Mouse (Mus musculus) kidney, postnatal 0 days (tissue): ENCODE data around the gene Eps15l1. TPM values are rescaled to one million over a fixed set of nuclear protein-coding genes. Genes with fewer than 3 reads are reported as not detected.

ENCODE experiments used
- ATAC-seq: fragments of 200-750 bp; cut with Nextera tagmentation; replicated peaks from 2 replicates; pipeline ENCODE4 v1.8.0; 2017; ENCODE audit warnings: low read depth, moderate number of reproducible peaks, moderate TSS enrichment, moderate library complexity; ENCODE audit not compliant: low FRiP score
- DNase-seq: peaks from one replicate; pipeline ENCODE4 v3.0.0-alpha.2; 2016; ENCODE audit warnings: low spot score
- H3K27ac ChIP-seq: fragments of 300-500 bp; sonication (generic); 2 replicates; pipeline ENCODE4 v1.5.1; 2014; ENCODE audit warnings: mild to moderate bottlenecking
- H3K27me3 ChIP-seq: fragments of 300-500 bp; sonication (generic); 2 replicates; pipeline ENCODE4 v1.6.1; 2014; ENCODE audit warnings: low read length, mixed read lengths; ENCODE audit not compliant: insufficient read depth
- H3K36me3 ChIP-seq: fragments of 300-500 bp; sonication (generic); 2 replicates; pipeline ENCODE4 v1.6.1; 2014; ENCODE audit warnings: low read length, mixed read lengths; ENCODE audit not compliant: insufficient read depth
- H3K4me1 ChIP-seq: fragments of 300-500 bp; sonication (generic); replicated peaks from 2 replicates; pipeline ENCODE4 v1.6.1; 2014; ENCODE audit warnings: antibody characterized with exemption, low read length, mixed read lengths; ENCODE audit not compliant: insufficient read depth
- H3K4me2 ChIP-seq: fragments of 300-500 bp; sonication (generic); 2 replicates; pipeline ENCODE4 v1.6.1; 2014; ENCODE audit warnings: mild to moderate bottlenecking, low read length, moderate library complexity, mixed read lengths
- H3K4me3 ChIP-seq: fragments of 300-500 bp; sonication (generic); replicated peaks from 2 replicates; pipeline ENCODE4 v1.5.1; 2014; ENCODE audit warnings: low read depth, low read length
- H3K9ac ChIP-seq: fragments of 300-500 bp; sonication (generic); 2 replicates; pipeline ENCODE4 v1.6.1; 2014; ENCODE audit warnings: low read depth, low read length
- H3K9me3 ChIP-seq: fragments of 300-500 bp; sonication (generic); replicated peaks from 2 replicates; pipeline ENCODE4 v1.6.1; 2016; ENCODE audit warnings: low read length, inconsistent platforms, mixed read lengths
- CTCF ChIP-seq: IDR thresholded peaks from 2 replicates; pipeline ENCODE4 v1.5.1; 2016; ENCODE audit warnings: antibody characterized with exemption, low read depth, mild to moderate bottlenecking, moderate library complexity
- WGBS: fragments of 180-500 bp; shearing (Covaris S2); extraction: QIAGEN DNeasy Blood & Tissue Kit; methylation state at CpG from one replicate; pipeline ENCODE4 v1.1.7; 2014; 5-methylcytosine and 5-hydroxymethylcytosine counted together
- polyA plus RNA-seq: library from polyadenylated mRNA; unstranded; fragments of >200 nt; fragmentation: Nextera tagmentation; extraction: Ambion mirVana; gene quantifications from 2 replicates; pipeline ENCODE4 v1.2.1, GENCODE M21; 2015

The Eps15l1 gene
- polyA plus RNA-seq, 1 experiment from 2014 or later: 32.5 TPM

GRCm38 (mm10) chr8:72349838-72350237 is 71.4 kb downstream of the Eps15l1 start:
- no peak for TF ChIP-seq CTCF
- no peak overlapping the region for H3K4me3 ChIP-seq
- no peak overlapping the region for H3K27ac ChIP-seq
- H3K27me3 ChIP-seq: no peaks in the 10 kb centered on the region
- H3K9ac ChIP-seq: no peak overlapping the region
- DNase-seq: no peak
- no peak overlapping the region for H3K4me2 ChIP-seq
- no peak for ATAC-seq
- H3K36me3 ChIP-seq: 0 out of 2 replicates have a peak, but pooled peaks cover 7% of the 10 kb centered on the region
- H3K4me1 ChIP-seq: 0 out of 2 replicates have a peak, but pooled peaks cover 6% of the 10 kb centered on the region
- no peaks in the 10 kb centered on the region for H3K9me3 ChIP-seq
- WGBS: 86% methylated on average over 9 of the region's 9 CpGs

- no peak for ATAC-seq
- WGBS: 89% methylated on average over 1 of the region's 1 CpGs
- no peaks in the 10 kb centered on the region for H3K9me3 ChIP-seq
These were observed 72.3 kb downstream of the Eps15l1 start for GRCm38 (mm10) chr8:72348956-72349355.

DNA sequence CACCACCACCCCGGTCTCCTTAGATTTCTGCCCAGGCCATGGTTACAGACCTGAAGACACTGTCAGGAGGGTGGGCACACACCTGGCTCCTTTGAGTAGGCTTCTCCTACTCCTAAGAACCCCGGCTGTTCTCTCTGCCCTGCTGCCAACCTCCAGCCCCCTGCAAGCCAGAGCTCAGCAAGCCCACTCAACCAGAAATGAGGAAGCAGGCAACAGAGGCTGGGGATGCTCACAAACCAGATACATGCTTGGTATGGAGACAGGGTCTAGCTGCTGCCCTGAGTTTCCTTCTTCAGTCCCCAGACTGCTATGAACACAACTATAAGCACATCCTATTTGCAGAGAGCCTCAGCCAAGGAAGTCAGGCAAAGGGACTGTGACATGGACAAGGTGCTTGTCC is 73.1 kb downstream of the Eps15l1 start:
- H3K36me3 ChIP-seq: 0 out of 2 replicates have a peak, but pooled peaks cover 9% of the 10 kb centered on the region
- ATAC-seq (no peak), DNase-seq (no peak)
- H3K4me3 ChIP-seq: no peak overlapping the region
- no peak for TF ChIP-seq CTCF
- 93% methylated on average over 2 of the region's 2 CpGs for WGBS
- no peaks in the 10 kb centered on the region for H3K27me3 ChIP-seq
- H3K9me3 ChIP-seq: no peaks in the 10 kb centered on the region
- no peak overlapping the region for H3K27ac ChIP-seq
- H3K4me2 ChIP-seq: no peak overlapping the region
- no peak overlapping the region for H3K9ac ChIP-seq
- H3K4me1 ChIP-seq: 0 out of 2 replicates have a peak, but pooled peaks cover under 1% of the 10 kb centered on the region

More at GRCm38 (mm10) chr8:72348956-72349355, 72.3 kb downstream of the Eps15l1 start:
- H3K4me1 ChIP-seq: 0 out of 2 replicates have a peak, but pooled peaks cover 6% of the 10 kb centered on the region
- DNase-seq: no peak
- no peaks in the 10 kb centered on the region for H3K27me3 ChIP-seq
- no peak overlapping the region for H3K9ac ChIP-seq
- no peak overlapping the region for H3K27ac ChIP-seq
- 0 out of 2 replicates have a peak, but pooled peaks cover 9% of the 10 kb centered on the region for H3K36me3 ChIP-seq
- no peak overlapping the region for H3K4me3 ChIP-seq
- no peak overlapping the region for H3K4me2 ChIP-seq
- TF ChIP-seq CTCF: no peak

DNA sequence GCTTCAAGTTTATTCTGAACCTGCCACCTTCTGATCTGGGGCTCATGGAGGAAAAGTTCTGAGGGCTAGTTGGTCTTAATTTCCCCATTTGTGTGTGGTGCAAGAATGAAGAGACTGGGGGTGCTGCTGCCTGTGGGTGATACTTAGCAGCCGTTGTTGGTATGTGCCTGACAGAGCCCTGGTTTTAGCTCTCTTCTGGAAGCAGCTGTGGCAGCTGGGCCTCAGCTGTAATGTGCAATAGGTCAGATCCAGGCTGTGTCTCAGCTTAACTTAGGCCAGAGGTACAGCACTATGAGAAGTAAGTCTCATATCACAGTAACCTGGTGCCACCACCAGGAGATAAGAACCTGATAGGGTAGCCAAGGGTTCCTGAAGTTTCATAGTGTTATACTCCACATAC is 73.7 kb downstream of the Eps15l1 start:
- Histone ChIP-seq H3K27ac (no peak overlapping the region), H3K9me3 (no peaks in the 10 kb centered on the region), H3K9ac (no peak overlapping the region), H3K27me3 (no peaks in the 10 kb centered on the region), H3K4me2 (no peak overlapping the region), H3K36me3 (0 out of 2 replicates have a peak, but pooled peaks cover 9% of the 10 kb centered on the region), H3K4me3 (no peak overlapping the region), H3K4me1 (no peaks in the 10 kb centered on the region)
- ATAC-seq: no peak
- WGBS: 90% methylated on average over 1 of the region's 1 CpGs
- no peak for DNase-seq
- no peak for TF ChIP-seq CTCF

GRCm38 (mm10) chr8:72343725-72344124 is 77.5 kb downstream of the Eps15l1 start:
- DNase-seq: no peak
- Histone ChIP-seq H3K27ac (no peak overlapping the region), H3K9me3 (no peaks in the 10 kb centered on the region), H3K36me3 (peaks cover 28% of the 10 kb centered on the region; the same call in 1 of the 2 replicates), H3K4me1 (no peaks in the 10 kb centered on the region), H3K4me3 (no peak overlapping the region), H3K4me2 (no peak overlapping the region), H3K9ac (no peak overlapping the region), H3K27me3 (no peaks in the 10 kb centered on the region)
- ATAC-seq: no peak
- 71% methylated on average over 4 of the region's 4 CpGs for WGBS
- TF ChIP-seq CTCF: no peak

DNA sequence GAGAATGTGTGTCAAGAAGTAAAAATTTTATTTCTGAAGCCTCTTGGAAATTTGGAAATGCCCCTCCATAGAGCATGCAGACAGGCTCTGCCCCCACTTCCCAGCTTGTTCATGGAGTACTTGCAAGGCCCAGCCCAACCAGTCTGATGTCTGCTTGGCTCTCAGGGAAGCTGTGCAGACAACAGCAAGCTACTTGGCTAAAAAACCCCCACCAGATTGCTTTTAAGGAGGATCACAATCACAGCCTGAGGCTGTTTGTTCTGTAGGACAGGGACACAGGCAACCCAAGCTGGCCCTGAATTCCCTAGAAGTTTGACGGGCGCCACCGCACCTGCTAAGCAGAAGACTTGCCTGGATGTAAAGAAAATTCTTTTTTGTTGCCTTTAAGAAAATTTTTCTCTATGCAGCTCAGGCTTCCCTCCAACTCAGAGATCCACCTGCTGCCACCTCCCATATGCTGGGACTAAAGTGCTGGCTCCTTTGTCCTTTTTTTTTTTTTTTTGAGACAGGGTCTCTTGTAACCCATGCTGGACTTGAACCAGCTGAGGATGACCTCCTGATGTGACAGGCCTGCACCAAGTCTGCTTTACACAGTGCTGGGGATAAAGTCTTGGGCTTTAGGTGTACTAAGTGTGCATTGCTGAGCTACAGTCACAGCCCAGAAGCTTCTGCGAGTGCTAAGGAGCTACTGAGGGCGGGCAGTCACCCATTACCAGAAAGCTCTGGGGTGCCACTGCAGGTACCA is 78.5 kb downstream of the Eps15l1 start:
- Histone ChIP-seq H3K4me1 (no peaks in the 10 kb centered on the region), H3K36me3 (peaks cover 29% of the 10 kb centered on the region; the same call in 1 of the 2 replicates), H3K27ac (no peak overlapping the region), H3K9ac (no peak overlapping the region), H3K9me3 (no peaks in the 10 kb centered on the region), H3K4me2 (no peak overlapping the region), H3K4me3 (no peak overlapping the region), H3K27me3 (no peaks in the 10 kb centered on the region)
- no peak for TF ChIP-seq CTCF
- no peak; the same call in 1 of the 2 replicates for ATAC-seq
- WGBS: 88% methylated on average over 5 of the region's 5 CpGs
- no peak for DNase-seq
